Mouse (Mus musculus): ENCODE measurements at regions not wholly inside any gene's neighbourhood (a gene's known extent, or its start where the extent isn't known, plus 50 kb on each side); places are given as distances from the start of the nearest gene placed in this dataset.

GRCm38 (mm10) chr6:101554965-101555604, 177.4 kb upstream of the Pdzrn3 start:
- TF ChIP-seq POLR2A (IDR thresholded peaks at IDR 0.05; ENCODE audit: extremely low read depth, insufficient read depth, low read length) (no peak), CTCF (IDR thresholded peaks at IDR 0.05; ENCODE audit: low read depth, low read length) (no peak)
